Mouse (Mus musculus) midbrain, embryonic 12.5 days (tissue): ENCODE data around the gene Arrb1. TPM values are rescaled to one million over a fixed set of nuclear protein-coding genes. Genes with fewer than 3 reads are reported as not detected.

ENCODE experiments used
- ATAC-seq: fragments of 200-750 bp; cut with Nextera tagmentation; 2 replicates; pipeline ENCODE4 v1.8.0; 2017; ENCODE audit warnings: low read depth, moderate TSS enrichment, moderate library complexity; ENCODE audit not compliant: low FRiP score
- H3K27ac ChIP-seq: fragments of 300-500 bp; sonication (generic); replicated peaks from 2 replicates; pipeline ENCODE4 v1.5.1; 2016; ENCODE audit warnings: mild to moderate bottlenecking
- H3K27me3 ChIP-seq: fragments of 300-500 bp; sonication (generic); 2 replicates; pipeline ENCODE4 v1.6.1; 2016; ENCODE audit warnings: mild to moderate bottlenecking
- H3K36me3 ChIP-seq: fragments of 300-500 bp; sonication (generic); 2 replicates; pipeline ENCODE4 v1.6.1; 2016
- H3K4me1 ChIP-seq: fragments of 300-500 bp; sonication (generic); 2 replicates; pipeline ENCODE4 v1.6.1; 2016
- H3K4me2 ChIP-seq: fragments of 300-500 bp; sonication (generic); replicated peaks from 2 replicates; pipeline ENCODE4 v1.6.1; 2016; ENCODE audit warnings: mild to moderate bottlenecking, moderate library complexity
- H3K4me3 ChIP-seq: fragments of 300-500 bp; sonication (generic); 2 replicates; pipeline ENCODE4 v1.5.1; 2016; ENCODE audit warnings: mild to moderate bottlenecking
- H3K9ac ChIP-seq: fragments of 300-500 bp; sonication (generic); replicated peaks from 2 replicates; pipeline ENCODE4 v1.6.1; 2016; ENCODE audit warnings: mild to moderate bottlenecking, moderate library complexity
- H3K9me3 ChIP-seq: fragments of 300-500 bp; sonication (generic); 2 replicates; pipeline ENCODE4 v1.6.1; 2016; ENCODE audit warnings: mild to moderate bottlenecking
- WGBS: fragments of 180-500 bp; shearing (Covaris S2); methylation state at CpG from one replicate; pipeline ENCODE4 v1.1.7; 2016; 5-methylcytosine and 5-hydroxymethylcytosine counted together
- polyA plus RNA-seq: library from polyadenylated mRNA; unstranded; fragments of >200 nt; fragmentation: Nextera tagmentation; extraction: Ambion mirVana; gene quantifications from 2 replicates; pipeline ENCODE4 v1.2.1, GENCODE M21; 2016

The Arrb1 gene
- polyA plus RNA-seq, 1 experiment from 2014 or later: 13.4 TPM

- 60% methylated on average over 4 of the region's 4 CpGs for WGBS
- H3K4me2 ChIP-seq: no peak overlapping the region
- ATAC-seq: no peak
Observed at GRCm38 (mm10) chr7:99553885-99554269, 18.6 kb downstream of the Arrb1 start.

GRCm38 (mm10) chr7:99555862-99556261, 20.6 kb downstream of the Arrb1 start:
- Histone ChIP-seq H3K27me3 (peaks cover 1% of the 10 kb centered on the region), H3K4me3 (no peak overlapping the region), H3K4me2 (no peak overlapping the region), H3K9ac (no peak overlapping the region), H3K4me1 (peaks cover 17% of the 10 kb centered on the region), H3K9me3 (no peaks in the 10 kb centered on the region), H3K27ac (no peak overlapping the region), H3K36me3 (no peaks in the 10 kb centered on the region)
- WGBS: 31% methylated on average over 6 of the region's 6 CpGs
- no peak for ATAC-seq

More at GRCm38 (mm10) chr7:99553885-99554269, 18.6 kb downstream of the Arrb1 start:
- Histone ChIP-seq H3K36me3 (0 out of 2 replicates have a peak, but pooled peaks cover 5% of the 10 kb centered on the region), H3K4me3 (no peak overlapping the region), H3K4me1 (peaks cover 8% of the 10 kb centered on the region; the same call in 1 of the 2 replicates), H3K27me3 (no peaks in the 10 kb centered on the region; the same call in 1 of the 2 replicates), H3K27ac (no peak overlapping the region), H3K9ac (no peak overlapping the region), H3K9me3 (no peaks in the 10 kb centered on the region)

GRCm38 (mm10) chr7:99559091-99559490, 23.8 kb downstream of the Arrb1 start:
- H3K9ac ChIP-seq: no peak overlapping the region; the same call in 1 of the 2 replicates
- H3K4me1 ChIP-seq: peaks cover 36% of the 10 kb centered on the region
- no peak overlapping the region; the same call in 1 of the 2 replicates for H3K27ac ChIP-seq
- peak overlapping the region; percentile 18 for H3K4me2 ChIP-seq
- H3K36me3 ChIP-seq: no peaks in the 10 kb centered on the region
- H3K27me3 ChIP-seq: peaks cover 8% of the 10 kb centered on the region
- WGBS: 7% methylated on average over 11 of the region's 11 CpGs
- peak; percentile 57 for ATAC-seq
- H3K9me3 ChIP-seq: no peaks in the 10 kb centered on the region
- no peak overlapping the region for H3K4me3 ChIP-seq

- H3K4me2 ChIP-seq: no peak overlapping the region
- no peak for ATAC-seq
- WGBS: 37% methylated on average over 5 of the region's 5 CpGs
- H3K9ac ChIP-seq: no peak overlapping the region
- no peaks in the 10 kb centered on the region for H3K36me3 ChIP-seq
- no peak overlapping the region for H3K4me3 ChIP-seq
- H3K27ac ChIP-seq: no peak overlapping the region
- peaks cover 46% of the 10 kb centered on the region for H3K4me1 ChIP-seq
- H3K27me3 ChIP-seq: peaks cover 8% of the 10 kb centered on the region
- H3K9me3 ChIP-seq: no peaks in the 10 kb centered on the region
Observed at GRCm38 (mm10) chr7:99562478-99562877, 27.2 kb downstream of the Arrb1 start.

GRCm38 (mm10) chr7:99563224-99563623, 28.0 kb downstream of the Arrb1 start:
- H3K27me3 ChIP-seq: peaks cover 8% of the 10 kb centered on the region
- H3K36me3 ChIP-seq: no peaks in the 10 kb centered on the region
- H3K9ac ChIP-seq: no peak overlapping the region
- WGBS: 43% methylated on average over 7 of the region's 7 CpGs
- no peak overlapping the region for H3K4me3 ChIP-seq
- no peak overlapping the region for H3K4me2 ChIP-seq
- no peaks in the 10 kb centered on the region for H3K9me3 ChIP-seq
- no peak overlapping the region for H3K27ac ChIP-seq
- ATAC-seq: no peak; the same call in 1 of the 2 replicates
- H3K4me1 ChIP-seq: peaks cover 46% of the 10 kb centered on the region

GRCm38 (mm10) chr7:99565325-99565881, 30.1 kb downstream of the Arrb1 start:
- Histone ChIP-seq H3K4me1 (peaks cover 40% of the 10 kb centered on the region), H3K4me2 (no peak overlapping the region), H3K9ac (no peak overlapping the region)

GRCm38 (mm10) chr7:99570680-99571079, 35.4 kb downstream of the Arrb1 start:
- 57% methylated on average over 5 of the region's 5 CpGs for WGBS
- no peak overlapping the region for H3K27ac ChIP-seq
- H3K36me3 ChIP-seq: no peaks in the 10 kb centered on the region
- H3K4me2 ChIP-seq: no peak overlapping the region
- H3K27me3 ChIP-seq: no peaks in the 10 kb centered on the region
- H3K4me3 ChIP-seq: no peak overlapping the region
- peaks cover 19% of the 10 kb centered on the region for H3K4me1 ChIP-seq
- ATAC-seq: no peak
- no peak overlapping the region for H3K9ac ChIP-seq
- H3K9me3 ChIP-seq: no peaks in the 10 kb centered on the region

More at GRCm38 (mm10) chr7:99565325-99565881, 30.1 kb downstream of the Arrb1 start:
- ATAC-seq: no peak
- Histone ChIP-seq H3K27me3 (peaks cover 8% of the 10 kb centered on the region), H3K9me3 (no peaks in the 10 kb centered on the region), H3K4me3 (no peak overlapping the region), H3K27ac (0 out of 2 replicates have a peak overlapping the region, but pooled peaks have one; percentile 26), H3K36me3 (no peaks in the 10 kb centered on the region)
- 41% methylated on average over 8 of the region's 8 CpGs for WGBS

- Histone ChIP-seq H3K9ac (no peak overlapping the region), H3K4me3 (no peak overlapping the region), H3K9me3 (no peaks in the 10 kb centered on the region), H3K27me3 (no peaks in the 10 kb centered on the region), H3K36me3 (no peaks in the 10 kb centered on the region), H3K27ac (no peak overlapping the region), H3K4me2 (no peak overlapping the region), H3K4me1 (peaks cover 17% of the 10 kb centered on the region)
- WGBS: 55% methylated on average over 10 of the region's 10 CpGs
- ATAC-seq: no peak
Observed at GRCm38 (mm10) chr7:99572931-99573330, 37.7 kb downstream of the Arrb1 start.

GRCm38 (mm10) chr7:99573351-99573750, 38.1 kb downstream of the Arrb1 start:
- no peak overlapping the region for H3K4me3 ChIP-seq
- H3K9me3 ChIP-seq: no peaks in the 10 kb centered on the region
- peaks cover 17% of the 10 kb centered on the region for H3K4me1 ChIP-seq
- H3K36me3 ChIP-seq: no peaks in the 10 kb centered on the region
- WGBS: 60% methylated on average over 4 of the region's 4 CpGs
- ATAC-seq: no peak
- no peaks in the 10 kb centered on the region for H3K27me3 ChIP-seq
- no peak overlapping the region for H3K9ac ChIP-seq
- no peak overlapping the region for H3K27ac ChIP-seq
- H3K4me2 ChIP-seq: no peak overlapping the region

- Histone ChIP-seq H3K9ac (no peak overlapping the region), H3K27ac (no peak overlapping the region), H3K27me3 (peaks cover 31% of the 10 kb centered on the region), H3K36me3 (no peaks in the 10 kb centered on the region), H3K9me3 (no peaks in the 10 kb centered on the region), H3K4me2 (no peak overlapping the region), H3K4me1 (peaks cover 14% of the 10 kb centered on the region), H3K4me3 (no peak overlapping the region)
- no peak for ATAC-seq
- 86% methylated on average over 3 of the region's 3 CpGs for WGBS
Observed at GRCm38 (mm10) chr7:99578246-99578645, 43.0 kb downstream of the Arrb1 start.

- Histone ChIP-seq H3K4me3 (0 out of 2 replicates have a peak overlapping the region, but pooled peaks have one; percentile 5), H3K9ac (no peak overlapping the region; the same call in 1 of the 2 replicates), H3K4me1 (peaks cover 12% of the 10 kb centered on the region), H3K27ac (peak overlapping the region; percentile 39), H3K9me3 (no peaks in the 10 kb centered on the region), H3K36me3 (no peaks in the 10 kb centered on the region), H3K4me2 (peak overlapping the region; percentile 42), H3K27me3 (peaks cover 31% of the 10 kb centered on the region)
- ATAC-seq: no peak
- WGBS: 3% methylated on average over 16 of the region's 16 CpGs
Observed at GRCm38 (mm10) chr7:99579491-99580190, 44.4 kb downstream of the Arrb1 start.

GRCm38 (mm10) chr7:99580247-99580646, 45.0 kb downstream of the Arrb1 start:
- WGBS: 35% methylated on average over 6 of the region's 6 CpGs
- Histone ChIP-seq H3K4me2 (peak overlapping the region; percentile 42), H3K27ac (no peak overlapping the region), H3K27me3 (peaks cover 32% of the 10 kb centered on the region), H3K36me3 (no peaks in the 10 kb centered on the region), H3K4me3 (no peak overlapping the region), H3K9me3 (no peaks in the 10 kb centered on the region), H3K4me1 (peaks cover 12% of the 10 kb centered on the region), H3K9ac (no peak overlapping the region)
- ATAC-seq: no peak
